Comparison of ENCODE assay signal across 28 mouse cellular contexts in genomic region chr6:140827651-140828050, GRCm38 (mm10).
"Had no signal": no experiment of that assay in that cellular context is flagged by ENCODE, and none has a peak within 500 bp of the region (broad histone marks: within the 10 kb centered on the region; RNA-seq: fewer than 3 reads in every experiment).

No protein-coding gene starts in this region.

- H3K4me3 ChIP-seq: left cerebral cortex, adult 2 months; limb, embryonic 10.5 days; limb, embryonic 12.5 days; limb, embryonic 13.5 days; limb, embryonic 15.5 days; liver, embryonic 12.5 days; liver, embryonic 13.5 days; liver, embryonic 15.5 days; lung, embryonic 15.5 days; megakaryocyte, embryonic 14.5 days; midbrain, embryonic 10.5 days; midbrain, embryonic 12.5 days; midbrain, embryonic 13.5 days; midbrain, embryonic 15.5 days; myocyte; neural tube, embryonic 12.5 days had no signal

- H3K4me1 ChIP-seq: limb, embryonic 10.5 days; limb, embryonic 12.5 days; limb, embryonic 13.5 days; limb, embryonic 15.5 days; liver, embryonic 12.5 days; liver, embryonic 13.5 days; liver, embryonic 15.5 days; lung, embryonic 15.5 days; megakaryocyte, embryonic 14.5 days; midbrain, embryonic 10.5 days; midbrain, embryonic 12.5 days; midbrain, embryonic 13.5 days; midbrain, embryonic 15.5 days; neural tube, embryonic 12.5 days had no signal

- DNase-seq: left cerebral cortex, postnatal 4 days; liver; liver, embryonic 13.5 days; liver, postnatal 0 days; lung, adult 18-20 months; lung, embryonic 14.5 days; lung, postnatal 10 days; lung, postnatal 14 days; lung, postnatal 36 days; lung, postnatal 4 days; midbrain, embryonic 14.5 days had no signal

- ATAC-seq: liver, embryonic 12.5 days; liver, postnatal 0 days; lung, postnatal 0 days; midbrain, embryonic 13.5 days; midbrain, embryonic 15.5 days; midbrain, embryonic 16.5 days had no signal
